Mouse (Mus musculus) liver, embryonic 14.5 days (tissue): ENCODE measurements around the gene Pou2f1. TPM values are rescaled to one million over a fixed set of nuclear protein-coding genes. Genes with fewer than 3 reads are reported as not detected.

Source experiments
- ATAC-seq: fragments of 200-750 bp; cut with Nextera tagmentation; 2 replicates; pipeline ENCODE4 v1.8.0; 2017; ENCODE audit warnings: moderate number of reproducible peaks, mild to moderate bottlenecking, moderate library complexity; ENCODE audit not compliant: insufficient read depth
- DNase-seq, 3 experiments: peaks; one replicate each; pipeline ENCODE4 v3.0.0-alpha.2; 2012 to 2013; ENCODE audit warnings: low read depth in 3 of 3, low spot score in 3 of 3
- H3K27ac ChIP-seq: fragments of 300-500 bp; sonication (generic); 2 replicates; pipeline ENCODE4 v1.5.1; 2014; ENCODE audit warnings: moderate library complexity, mild to moderate bottlenecking, control low read depth, inconsistent platforms
- H3K27me3 ChIP-seq: fragments of 300-500 bp; sonication (generic); 2 replicates; pipeline ENCODE4 v1.6.1; 2014; ENCODE audit warnings: mild to moderate bottlenecking, low read length, moderate library complexity; ENCODE audit not compliant: control insufficient read depth, insufficient read depth
- H3K36me3 ChIP-seq: fragments of 300-500 bp; sonication (generic); replicated peaks from 2 replicates; pipeline ENCODE4 v1.6.1; 2014; ENCODE audit warnings: low read depth; ENCODE audit not compliant: control insufficient read depth, insufficient read depth
- H3K4me1 ChIP-seq, 2 experiments: fragments of 200-500 bp in 1 of 2; fragments of 300-500 bp in 1 of 2; sonication (generic) in 1 of 2; replicated peaks; 2 replicates each; pipeline ENCODE4 v1.6.1; 2012 to 2014; ENCODE audit warnings: antibody characterized with exemption in 1 of 2, inconsistent platforms in 1 of 2, low read length in 1 of 2; ENCODE audit not compliant: control insufficient read depth in 2 of 2, insufficient read depth in 2 of 2
- H3K4me2 ChIP-seq: fragments of 300-500 bp; sonication (generic); 2 replicates; pipeline ENCODE4 v1.6.1; 2014; ENCODE audit warnings: low read depth, mild to moderate bottlenecking, control low read depth, moderate library complexity
- H3K4me3 ChIP-seq, 2 experiments: fragments of 200-500 bp in 1 of 2; fragments of 300-500 bp in 1 of 2; sonication (generic) in 1 of 2; 2 replicates each; pipeline ENCODE4 v1.5.1; 2012 to 2014; ENCODE audit warnings: low read depth in 2 of 2, low read length in 2 of 2, mild to moderate bottlenecking in 2 of 2, control low read depth in 1 of 2, inconsistent platforms in 1 of 2, moderate library complexity in 1 of 2; ENCODE audit not compliant: insufficient read depth in 1 of 2
- H3K9ac ChIP-seq: fragments of 300-500 bp; sonication (generic); replicated peaks from 2 replicates; pipeline ENCODE4 v1.6.1; 2014; ENCODE audit warnings: mild to moderate bottlenecking, control low read depth, moderate library complexity
- H3K9me3 ChIP-seq: fragments of 300-500 bp; sonication (generic); 2 replicates; pipeline ENCODE4 v1.6.1; 2016; ENCODE audit warnings: low read length, mixed read lengths; ENCODE audit not compliant: control insufficient read depth
- CTCF ChIP-seq: IDR thresholded peaks from 2 replicates; pipeline ENCODE4 v1.5.1; 2016; ENCODE audit warnings: antibody characterized with exemption, low read depth, control low read depth
- EP300 ChIP-seq: IDR thresholded peaks from 2 replicates; pipeline ENCODE4 v1.6.1; 2016; ENCODE audit warnings: antibody characterized with exemption, low read depth
- WGBS: fragments of 180-500 bp; shearing (Covaris S2); extraction: QIAGEN DNeasy Blood & Tissue Kit; methylation state at CpG from one replicate; pipeline ENCODE4 v1.1.7; 2014; ENCODE audit not compliant: insufficient replicate concordance; 5-methylcytosine and 5-hydroxymethylcytosine counted together
- polyA plus RNA-seq, 2 experiments: library from polyadenylated mRNA; depleted of rRNA in 1 of 2; stranded (reverse) in 1 of 2; unstranded in 1 of 2; fragments of >200 nt; fragmentation: Nextera tagmentation in 1 of 2; extraction: Ambion mirVana in 1 of 2; gene quantifications; 2 replicates each; pipeline versions ENCODE4 v1.2.1 to v1.2.3; 2012 to 2014

Gene Pou2f1
- polyA plus RNA-seq (2012; rRNA removed) (1.6 and 1.9 TPM in 2 replicates), polyA plus RNA-seq (2014; fragmentation: Nextera tagmentation; extraction: Ambion mirVana) (3.9 and 4.2 TPM in 2 replicates)

GRCm38 (mm10) chr1:166002520-166003155 lies at the start of gene Pou2f1:
Pou2f1 (minus strand) TSS chr1:166002678.
- peak; percentile 88 for ATAC-seq
- Histone ChIP-seq H3K4me1 (peaks cover 3 to 17% of the 10 kb centered on the region in 2 experiments), H3K4me2 (peak within 1 kb of the TSS; percentile 92), H3K4me3 (peak within 1 kb of the TSS; percentile 71 to 74), H3K9me3 (no peaks in the 10 kb centered on the region), H3K27me3 (no peaks in the 10 kb centered on the region), H3K36me3 (no peaks in the 10 kb centered on the region), H3K9ac (peak within 1 kb of the TSS; percentile 84), H3K27ac (peak within 1 kb of the TSS; percentile 71)
- under 1% methylated on average over 60 of the region's 61 CpGs for WGBS
- peak; percentile 93 to 97 (median 93) for DNase-seq
- TF ChIP-seq EP300 (no peak), CTCF (peak; percentile 73)

GRCm38 (mm10) chr1:166049046-166049827 lies 46.8 kb upstream of the Pou2f1 start:
- Histone ChIP-seq H3K36me3 (no peaks in the 10 kb centered on the region), H3K4me2 (peak overlapping the region; percentile 65), H3K4me3 (no peak overlapping the region), H3K27me3 (peaks cover 25% of the 10 kb centered on the region), H3K27ac (no peak overlapping the region), H3K9me3 (no peaks in the 10 kb centered on the region), H3K4me1 (peaks cover 0 to 9% of the 10 kb centered on the region in 2 experiments; a peak in 2 of 4 replicates), H3K9ac (no peak overlapping the region)
- ATAC-seq (no peak), DNase-seq (no peak)
- WGBS = 27% methylated on average over 11 of the region's 11 CpGs
- TF ChIP-seq CTCF (no peak), EP300 (no peak)

GRCm38 (mm10) chr1:166048230-166048911 lies 45.9 kb upstream of the Pou2f1 start:
- DNase-seq (no peak), ATAC-seq (no peak)
- no peak overlapping the region for H3K9ac ChIP-seq
- H3K4me1 ChIP-seq = peaks cover 0 to 8% of the 10 kb centered on the region in 2 experiments; a peak in 2 of 4 replicates
- TF ChIP-seq CTCF (no peak), EP300 (no peak)
- under 1% methylated on average over 23 of the region's 23 CpGs for WGBS
- peaks cover 25% of the 10 kb centered on the region for H3K27me3 ChIP-seq
- H3K36me3 ChIP-seq = no peaks in the 10 kb centered on the region
- H3K4me2 ChIP-seq = peak overlapping the region; percentile 65
- H3K4me3 ChIP-seq = peak overlapping the region; percentile 10 to 33
- no peaks in the 10 kb centered on the region for H3K9me3 ChIP-seq
- no peak overlapping the region for H3K27ac ChIP-seq

- Histone ChIP-seq H3K27ac (no peak overlapping the region), H3K36me3 (no peaks in the 10 kb centered on the region), H3K4me1 (peaks cover 0 to 5% of the 10 kb centered on the region in 2 experiments; a peak in 2 of 4 replicates), H3K27me3 (peaks cover 25% of the 10 kb centered on the region), H3K9me3 (no peaks in the 10 kb centered on the region), H3K4me2 (peak overlapping the region; percentile 65), H3K4me3 (peak overlapping the region; percentile 10 to 33), H3K9ac (no peak overlapping the region)
- ATAC-seq (no peak), DNase-seq (no peak)
- WGBS = 6% methylated on average over 25 of the region's 25 CpGs
- TF ChIP-seq CTCF = no peak
- no peak for TF ChIP-seq EP300
Observed at GRCm38 (mm10) chr1:166047505-166048170, 45.2 kb upstream of the Pou2f1 start.
